In the genomic region with DNA sequence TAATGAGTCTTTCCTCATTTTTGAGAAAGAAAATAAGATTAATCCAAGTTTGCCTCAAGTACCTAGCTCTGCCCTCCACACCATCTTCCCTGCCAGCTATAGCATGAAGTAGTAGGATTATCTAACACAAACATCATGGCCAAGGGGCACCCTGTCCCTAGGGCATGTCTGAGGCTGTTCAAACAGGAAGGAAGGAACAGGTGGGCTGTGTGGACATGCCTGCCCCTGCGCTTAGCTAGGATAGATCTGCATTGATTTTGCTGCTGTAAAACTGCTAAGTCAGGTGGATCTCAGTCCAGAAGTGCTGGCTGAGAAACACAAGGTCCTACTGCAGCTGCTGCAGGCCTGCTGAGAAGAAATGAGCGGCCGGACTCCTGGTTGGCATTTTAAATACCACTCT, we compare ENCODE assay signal across 22 mouse cellular contexts.
DNase-seq lines count a peak whose midpoint lies in the region; ATAC-seq and TF ChIP-seq lines count a peak whose summit lies in the region.
"Had no signal": no experiment of that assay in that cellular context is flagged by ENCODE, and none has a peak within 500 bp of the region (broad histone marks: within the 10 kb centered on the region; RNA-seq: fewer than 3 reads in every experiment).

No protein-coding gene starts in this region.

- no peak for ATAC-seq in liver, postnatal 0 days
- 0 out of 2 replicates have a peak, but pooled peaks have one; percentile 30 for ATAC-seq in midbrain, embryonic 11.5 days (ENCODE audit: low FRiP score)
- ATAC-seq in midbrain, embryonic 16.5 days: no peak
- peak; percentile 38 to 44; a peak in 1 of 4 replicates for ATAC-seq in hematopoietic stem cell, adult 5-6 weeks (replicated peaks in 1 of 2; ENCODE audit: insufficient read depth in 1 of 2, low FRiP score in 2 of 2, low TSS enrichment in 1 of 2, low read depth in 1 of 2, poor library complexity in 2 of 2, severe bottlenecking in 2 of 2)
- ATAC-seq: activated CD4-positive, CD25-positive, alpha-beta regulatory T cell, adult 4 months; inflammation-experienced regulatory T-cells, adult 6 months had no signal

- H3K27ac ChIP-seq in liver, adult 2 months (replicated peaks; ENCODE audit: insufficient read depth, low read depth, low read length): no peak overlapping the region
- no peak overlapping the region for H3K27ac ChIP-seq in liver, postnatal 0 days (ENCODE audit: low read depth)
- no peak overlapping the region for H3K27ac ChIP-seq in midbrain, embryonic 11.5 days (ENCODE audit: low read depth, low read length)
- H3K27ac ChIP-seq in midbrain, embryonic 16.5 days (ENCODE audit: low read length): no peak overlapping the region
- H3K27ac ChIP-seq: embryonic facial prominence, embryonic 13.5 days; forebrain, embryonic 12.5 days; hindbrain, embryonic 14.5 days; left cerebral cortex, adult 2 months; midbrain, embryonic 12.5 days had no signal

- no peak for TF ChIP-seq CTCF in liver, adult 2 months (IDR thresholded peaks at IDR 0.05; ENCODE audit: low read depth, low read length)
- TF ChIP-seq CTCF in liver, postnatal 0 days (IDR thresholded peaks at IDR 0.05; ENCODE audit: low read depth): no peak

- DNase-seq in liver, adult 2 months (ENCODE audit: extremely low read depth, low read depth, low spot score): peak; percentile 42
- DNase-seq in liver, postnatal 0 days: no peak
- DNase-seq in midbrain, embryonic 11.5 days (ENCODE audit: low spot score, missing footprints): no peak
- DNase-seq in urinary bladder, postnatal 25 days (ENCODE audit: low spot score): peak; percentile 18
- no peak for DNase-seq in spleen, postnatal 14 days (ENCODE audit: low spot score in 2 of 2)
- DNase-seq: adrenal gland, adult 8-10 months; cerebellum, adult 2 months; cerebellum, postnatal 25 days; kidney, adult 18-20 months; kidney, postnatal 10 days; thymus, postnatal 36 days had no signal

- TF ChIP-seq POLR2A in liver, adult 2 months (IDR thresholded peaks at IDR 0.05; ENCODE audit: extremely low read depth, insufficient read depth, low read length): no peak

- peaks cover 8% of the 10 kb centered on the region; the same call in 1 of the 2 replicates for H3K36me3 ChIP-seq in liver, adult 2 months (ENCODE audit: control insufficient read depth, insufficient read depth, low read length)
- H3K36me3 ChIP-seq in liver, postnatal 0 days (replicated peaks; ENCODE audit: insufficient read depth, low read length): no peaks in the 10 kb centered on the region
- H3K36me3 ChIP-seq in midbrain, embryonic 11.5 days (ENCODE audit: control insufficient read depth, insufficient read depth, low read length): no peaks in the 10 kb centered on the region
- H3K36me3 ChIP-seq in midbrain, embryonic 16.5 days (ENCODE audit: control insufficient read depth, insufficient read depth, low read length): no peaks in the 10 kb centered on the region
- H3K36me3 ChIP-seq: forebrain, embryonic 12.5 days; midbrain, embryonic 12.5 days had no signal

- peaks cover 8% of the 10 kb centered on the region; the same call in 1 of the 2 replicates for H3K4me1 ChIP-seq in liver, adult 2 months (ENCODE audit: control insufficient read depth, insufficient read depth, low read length)
- H3K4me1 ChIP-seq in liver, postnatal 0 days (ENCODE audit: insufficient read depth): peaks cover 20% of the 10 kb centered on the region
- no peaks in the 10 kb centered on the region for H3K4me1 ChIP-seq in midbrain, embryonic 11.5 days (ENCODE audit: control insufficient read depth, insufficient read depth, low read length)
- no peaks in the 10 kb centered on the region for H3K4me1 ChIP-seq in midbrain, embryonic 16.5 days (ENCODE audit: control insufficient read depth, insufficient read depth, low read length)
- H3K4me1 ChIP-seq: forebrain, embryonic 12.5 days; midbrain, embryonic 12.5 days had no signal

- H3K9me3 ChIP-seq in liver, postnatal 0 days (ENCODE audit: low read length): no peaks in the 10 kb centered on the region
- no peaks in the 10 kb centered on the region for H3K9me3 ChIP-seq in midbrain, embryonic 11.5 days (ENCODE audit: control insufficient read depth, low read length)
- no peaks in the 10 kb centered on the region for H3K9me3 ChIP-seq in midbrain, embryonic 16.5 days (replicated peaks; ENCODE audit: control insufficient read depth, low read length, poor library complexity, severe bottlenecking)
- H3K9me3 ChIP-seq: embryonic facial prominence, embryonic 13.5 days; forebrain, embryonic 12.5 days; midbrain, embryonic 12.5 days had no signal

- TF ChIP-seq EP300 in liver, postnatal 0 days (IDR thresholded peaks at IDR 0.05; ENCODE audit: low read depth): no peak

- 55% methylated on average over 3 of the region's 3 CpGs for WGBS in liver, adult 2 months
- WGBS in liver, postnatal 0 days (ENCODE audit: insufficient replicate concordance): 66% methylated on average over 3 of the region's 3 CpGs
- 98% methylated on average over 3 of the region's 3 CpGs for WGBS in midbrain, embryonic 11.5 days
- WGBS in midbrain, embryonic 16.5 days: 87% methylated on average over 3 of the region's 3 CpGs

- no peak overlapping the region for H3K4me3 ChIP-seq in liver, adult 2 months (ENCODE audit: insufficient read depth, low read depth, low read length)
- no peak overlapping the region for H3K4me3 ChIP-seq in liver, postnatal 0 days (ENCODE audit: low read depth, low read length)
- no peak overlapping the region for H3K4me3 ChIP-seq in midbrain, embryonic 11.5 days (ENCODE audit: low read depth, low read length)
- H3K4me3 ChIP-seq in midbrain, embryonic 16.5 days (ENCODE audit: low read depth, low read length): no peak overlapping the region
- H3K4me3 ChIP-seq: embryonic facial prominence, embryonic 13.5 days; erythroblast, embryonic 14.5 days; forebrain, embryonic 12.5 days; left cerebral cortex, adult 2 months; midbrain, embryonic 12.5 days had no signal

- H3K79me2 ChIP-seq in liver, adult 2 months (ENCODE audit: control insufficient read depth, insufficient read depth, low read length): no peaks in the 10 kb centered on the region

- H3K9ac ChIP-seq in liver, adult 2 months (ENCODE audit: low read depth, low read length): no peak overlapping the region
- H3K9ac ChIP-seq in liver, postnatal 0 days (replicated peaks): no peak overlapping the region
- H3K9ac ChIP-seq in midbrain, embryonic 11.5 days (ENCODE audit: low read length): no peak overlapping the region
- no peak overlapping the region; the same call in 1 of the 2 replicates for H3K9ac ChIP-seq in midbrain, embryonic 16.5 days (ENCODE audit: low read depth, low read length)
- H3K9ac ChIP-seq: embryonic facial prominence, embryonic 13.5 days; forebrain, embryonic 12.5 days; hindbrain, embryonic 14.5 days; midbrain, embryonic 12.5 days had no signal

- no peak overlapping the region for H3K4me2 ChIP-seq in liver, postnatal 0 days (ENCODE audit: low read depth, low read length)
- no peak overlapping the region for H3K4me2 ChIP-seq in midbrain, embryonic 11.5 days
- no peak overlapping the region for H3K4me2 ChIP-seq in midbrain, embryonic 16.5 days (ENCODE audit: low read length)
- H3K4me2 ChIP-seq: embryonic facial prominence, embryonic 13.5 days; forebrain, embryonic 12.5 days; heart, embryonic 11.5 days; hindbrain, embryonic 14.5 days; midbrain, embryonic 12.5 days had no signal

- no peaks in the 10 kb centered on the region for H3K27me3 ChIP-seq in liver, adult 2 months (ENCODE audit: control insufficient read depth, insufficient read depth, low read length)
- no peaks in the 10 kb centered on the region for H3K27me3 ChIP-seq in liver, postnatal 0 days (ENCODE audit: insufficient read depth, low read length)
- no peaks in the 10 kb centered on the region for H3K27me3 ChIP-seq in midbrain, embryonic 11.5 days (ENCODE audit: control insufficient read depth, insufficient read depth, low read length)
- no peaks in the 10 kb centered on the region for H3K27me3 ChIP-seq in midbrain, embryonic 16.5 days (ENCODE audit: control insufficient read depth, insufficient read depth, low read depth, low read length)
- H3K27me3 ChIP-seq: embryonic facial prominence, embryonic 13.5 days; forebrain, embryonic 12.5 days; midbrain, embryonic 12.5 days had no signal

Comparison
In these comparisons a context has a peak if more than half of its experiments do, and no peak if none do; other contexts are left out.
1. DNase-seq: peak in liver, adult 2 months (single experiment) and urinary bladder, postnatal 25 days (single experiment); none in liver, postnatal 0 days (single experiment), midbrain, embryonic 11.5 days (single experiment) and spleen, postnatal 14 days (0 of 2).
2. ATAC-seq: peak in midbrain, embryonic 11.5 days (single experiment) and hematopoietic stem cell, adult 5-6 weeks (2 of 2); none in liver, postnatal 0 days (single experiment) and midbrain, embryonic 16.5 days (single experiment).